Mouse (Mus musculus): ENCODE data around the gene Prg2. TPM values are rescaled to one million over a fixed set of nuclear protein-coding genes. Genes with fewer than 3 reads are reported as not detected.

Prg2 gene
- polyA plus RNA-seq, 1 experiment from 2014 or later: 1.1 TPM

- Histone ChIP-seq H3K9ac (ENCODE audit: low read depth, low read length) (no peak overlapping the region), H3K4me1 (ENCODE audit: control insufficient read depth, insufficient read depth, low read length) (no peaks in the 10 kb centered on the region), H3K27me3 (ENCODE audit: control insufficient read depth, insufficient read depth, low read length) (no peaks in the 10 kb centered on the region), H3K4me2 (no peak overlapping the region), H3K27ac (ENCODE audit: low read depth, low read length) (no peak overlapping the region), H3K9me3 (replicated peaks; ENCODE audit: control insufficient read depth, low read length) (no peaks in the 10 kb centered on the region), H3K4me3 (ENCODE audit: low read depth, low read length) (no peak overlapping the region), H3K36me3 (ENCODE audit: control insufficient read depth, insufficient read depth, low read length) (no peaks in the 10 kb centered on the region)
- 87% methylated on average over 2 of the region's 2 CpGs for WGBS (ENCODE audit: insufficient replicate concordance)
- no peak for ATAC-seq (replicated peaks; ENCODE audit: insufficient number of reproducible peaks, low FRiP score, low TSS enrichment)
Measured at GRCm38 (mm10) chr2:84975580-84975979, 4.7 kb upstream of the Prg2 start.

GRCm38 (mm10) chr2:84987930-84988329 lies 7.7 kb downstream of the Prg2 start, which contains the start of gene Prg3:
TSS of gene Prg3 (plus strand) at chr2:84988215.
- Histone ChIP-seq H3K27me3 (ENCODE audit: control insufficient read depth, insufficient read depth, low read length) (no peaks in the 10 kb centered on the region), H3K4me3 (ENCODE audit: low read depth, low read length) (no peak within 1 kb of the TSS), H3K36me3 (ENCODE audit: control insufficient read depth, insufficient read depth, low read length) (no peaks in the 10 kb centered on the region), H3K27ac (ENCODE audit: low read depth, low read length) (no peak within 1 kb of the TSS), H3K4me2 (no peak within 1 kb of the TSS), H3K9me3 (replicated peaks; ENCODE audit: control insufficient read depth, low read length) (no peaks in the 10 kb centered on the region), H3K9ac (ENCODE audit: low read depth, low read length) (no peak within 1 kb of the TSS), H3K4me1 (ENCODE audit: control insufficient read depth, insufficient read depth, low read length) (no peaks in the 10 kb centered on the region)
- WGBS (ENCODE audit: insufficient replicate concordance): 63% methylated on average over 1 of the region's 1 CpGs
- no peak for ATAC-seq (replicated peaks; ENCODE audit: insufficient number of reproducible peaks, low FRiP score, low TSS enrichment)

DNA sequence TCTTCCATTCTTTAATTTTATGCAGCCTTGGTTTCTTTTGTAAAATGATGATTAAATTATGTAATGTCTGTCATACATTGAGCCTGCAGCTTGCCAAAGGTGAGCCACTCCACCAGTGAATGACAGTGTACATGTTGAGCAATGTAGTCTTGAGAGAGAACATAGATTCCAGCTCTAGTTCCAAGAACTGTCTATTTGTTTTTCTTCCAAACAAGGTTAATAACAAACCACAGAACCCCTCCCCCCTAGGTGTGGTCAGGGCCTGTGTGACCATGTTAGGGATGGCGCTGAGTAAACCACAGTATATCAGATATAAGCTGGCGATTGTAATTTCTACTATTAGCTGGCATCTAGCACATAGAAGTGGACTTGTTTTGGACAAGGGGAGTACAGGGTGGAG lies 16.1 kb downstream of the Prg2 start:
- H3K36me3 ChIP-seq (ENCODE audit: control insufficient read depth, insufficient read depth, low read length): no peaks in the 10 kb centered on the region
- H3K4me2 ChIP-seq: no peak overlapping the region
- 85% methylated on average over 2 of the region's 2 CpGs for WGBS (ENCODE audit: insufficient replicate concordance)
- no peak overlapping the region for H3K4me3 ChIP-seq (ENCODE audit: low read depth, low read length)
- ATAC-seq (replicated peaks; ENCODE audit: insufficient number of reproducible peaks, low FRiP score, low TSS enrichment): no peak
- H3K27me3 ChIP-seq (ENCODE audit: control insufficient read depth, insufficient read depth, low read length): no peaks in the 10 kb centered on the region
- no peak overlapping the region for H3K27ac ChIP-seq (ENCODE audit: low read depth, low read length)
- no peaks in the 10 kb centered on the region for H3K9me3 ChIP-seq (replicated peaks; ENCODE audit: control insufficient read depth, low read length)
- H3K9ac ChIP-seq (ENCODE audit: low read depth, low read length): no peak overlapping the region
- H3K4me1 ChIP-seq (ENCODE audit: control insufficient read depth, insufficient read depth, low read length): no peaks in the 10 kb centered on the region

GRCm38 (mm10) chr2:84999486-85000181 lies 19.4 kb downstream of the Prg2 start:
- WGBS (ENCODE audit: insufficient replicate concordance): 57% methylated on average over 3 of the region's 3 CpGs
- Histone ChIP-seq H3K4me3 (ENCODE audit: low read depth, low read length) (no peak overlapping the region), H3K36me3 (ENCODE audit: control insufficient read depth, insufficient read depth, low read length) (no peaks in the 10 kb centered on the region), H3K4me2 (no peak overlapping the region), H3K9ac (ENCODE audit: low read depth, low read length) (no peak overlapping the region), H3K27ac (ENCODE audit: low read depth, low read length) (no peak overlapping the region), H3K9me3 (replicated peaks; ENCODE audit: control insufficient read depth, low read length) (no peaks in the 10 kb centered on the region), H3K27me3 (ENCODE audit: control insufficient read depth, insufficient read depth, low read length) (no peaks in the 10 kb centered on the region), H3K4me1 (ENCODE audit: control insufficient read depth, insufficient read depth, low read length) (peaks cover 6% of the 10 kb centered on the region; the same call in 1 of the 2 replicates)
- no peak for ATAC-seq (replicated peaks; ENCODE audit: insufficient number of reproducible peaks, low FRiP score, low TSS enrichment)

DNA sequence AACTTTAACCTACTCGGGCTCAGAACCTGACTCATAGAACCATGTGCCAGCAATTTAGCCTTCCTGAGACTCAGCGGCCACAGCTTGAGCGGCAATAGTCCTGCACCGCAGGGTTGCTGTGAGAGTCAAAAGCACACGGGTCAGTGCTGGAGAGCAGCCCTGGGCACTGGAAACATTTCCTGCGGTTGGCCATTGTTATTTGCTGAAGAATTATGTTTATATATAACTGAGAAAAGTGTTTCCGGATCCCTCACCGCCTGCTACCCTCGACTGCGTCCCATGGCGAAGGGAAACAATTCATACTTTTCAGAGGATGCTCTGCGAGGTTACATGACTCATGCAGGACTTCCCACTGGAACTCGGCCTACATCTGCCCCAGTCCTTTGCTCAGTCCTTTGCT lies 21.2 kb downstream of the Prg2 start:
- no peaks in the 10 kb centered on the region for H3K36me3 ChIP-seq (ENCODE audit: control insufficient read depth, insufficient read depth, low read length)
- no peak overlapping the region for H3K4me2 ChIP-seq
- no peak overlapping the region for H3K27ac ChIP-seq (ENCODE audit: low read depth, low read length)
- no peaks in the 10 kb centered on the region for H3K27me3 ChIP-seq (ENCODE audit: control insufficient read depth, insufficient read depth, low read length)
- ATAC-seq (replicated peaks; ENCODE audit: insufficient number of reproducible peaks, low FRiP score, low TSS enrichment): no peak
- H3K4me1 ChIP-seq (ENCODE audit: control insufficient read depth, insufficient read depth, low read length): peaks cover 6% of the 10 kb centered on the region; the same call in 1 of the 2 replicates
- no peak overlapping the region for H3K4me3 ChIP-seq (ENCODE audit: low read depth, low read length)
- no peak overlapping the region for H3K9ac ChIP-seq (ENCODE audit: low read depth, low read length)
- no peaks in the 10 kb centered on the region for H3K9me3 ChIP-seq (replicated peaks; ENCODE audit: control insufficient read depth, low read length)
- WGBS (ENCODE audit: insufficient replicate concordance): 85% methylated on average over 13 of the region's 13 CpGs

DNA sequence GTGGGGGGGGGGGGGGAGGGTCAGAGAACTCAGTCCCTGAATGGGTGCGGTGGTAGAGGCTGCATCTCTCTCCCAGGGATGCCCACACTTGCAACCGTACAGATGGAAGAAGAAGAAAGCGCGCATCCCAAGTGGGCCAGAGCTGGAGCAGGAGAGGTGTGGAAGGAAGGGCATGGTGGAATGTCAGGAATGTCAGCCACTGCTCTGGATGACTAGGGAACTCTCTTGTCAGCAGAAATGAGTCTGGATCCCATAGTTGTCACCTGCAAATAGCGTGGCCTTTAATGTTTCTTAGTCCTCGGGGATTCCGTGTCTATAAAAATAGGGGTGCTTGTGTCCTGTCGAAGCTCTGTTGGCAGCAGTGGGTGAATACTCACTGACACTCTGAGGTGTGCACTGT lies 22.3 kb downstream of the Prg2 start:
- 38% methylated on average over 8 of the region's 8 CpGs for WGBS (ENCODE audit: insufficient replicate concordance)
- H3K9me3 ChIP-seq (replicated peaks; ENCODE audit: control insufficient read depth, low read length): no peaks in the 10 kb centered on the region
- H3K4me1 ChIP-seq (ENCODE audit: control insufficient read depth, insufficient read depth, low read length): peaks cover 6% of the 10 kb centered on the region; the same call in 1 of the 2 replicates
- no peaks in the 10 kb centered on the region for H3K36me3 ChIP-seq (ENCODE audit: control insufficient read depth, insufficient read depth, low read length)
- no peak overlapping the region for H3K9ac ChIP-seq (ENCODE audit: low read depth, low read length)
- H3K4me3 ChIP-seq (ENCODE audit: low read depth, low read length): no peak overlapping the region
- H3K4me2 ChIP-seq: no peak overlapping the region
- H3K27me3 ChIP-seq (ENCODE audit: control insufficient read depth, insufficient read depth, low read length): no peaks in the 10 kb centered on the region
- no peak overlapping the region for H3K27ac ChIP-seq (ENCODE audit: low read depth, low read length)
- ATAC-seq (replicated peaks; ENCODE audit: insufficient number of reproducible peaks, low FRiP score, low TSS enrichment): peak; percentile 28; the same call in 1 of the 2 replicates

DNA sequence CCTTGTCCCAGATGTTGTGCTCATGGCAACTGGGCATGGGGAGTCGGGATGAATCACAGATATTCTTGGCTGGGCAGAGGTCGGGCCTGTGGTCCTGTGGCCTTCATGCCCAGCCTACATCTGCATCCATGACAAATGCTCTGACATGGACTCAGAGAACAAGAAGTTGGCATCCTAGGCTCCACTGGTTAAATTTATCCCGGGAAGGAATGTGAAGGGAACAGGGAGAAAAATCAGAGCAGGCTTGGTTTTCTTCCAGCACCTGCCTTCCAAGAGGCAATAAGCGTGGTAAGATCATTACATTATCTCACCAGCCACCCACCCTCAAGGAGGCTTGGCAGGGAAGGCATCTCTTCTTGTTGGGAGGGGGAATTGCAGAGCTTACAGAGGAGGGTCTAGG lies 24.1 kb downstream of the Prg2 start:
- no peak overlapping the region for H3K4me3 ChIP-seq (ENCODE audit: low read depth, low read length)
- no peak overlapping the region for H3K9ac ChIP-seq (ENCODE audit: low read depth, low read length)
- H3K27me3 ChIP-seq (ENCODE audit: control insufficient read depth, insufficient read depth, low read length): no peaks in the 10 kb centered on the region
- WGBS (ENCODE audit: insufficient replicate concordance): 71% methylated on average over 4 of the region's 4 CpGs
- H3K4me2 ChIP-seq: no peak overlapping the region
- no peaks in the 10 kb centered on the region for H3K9me3 ChIP-seq (replicated peaks; ENCODE audit: control insufficient read depth, low read length)
- no peaks in the 10 kb centered on the region for H3K36me3 ChIP-seq (ENCODE audit: control insufficient read depth, insufficient read depth, low read length)
- no peak overlapping the region for H3K27ac ChIP-seq (ENCODE audit: low read depth, low read length)
- ATAC-seq (replicated peaks; ENCODE audit: insufficient number of reproducible peaks, low FRiP score, low TSS enrichment): no peak
- H3K4me1 ChIP-seq (ENCODE audit: control insufficient read depth, insufficient read depth, low read length): peaks cover 6% of the 10 kb centered on the region; the same call in 1 of the 2 replicates

GRCm38 (mm10) chr2:85006600-85006999 lies 26.3 kb downstream of the Prg2 start:
- Histone ChIP-seq H3K9me3 (replicated peaks; ENCODE audit: control insufficient read depth, low read length) (no peaks in the 10 kb centered on the region), H3K27me3 (ENCODE audit: control insufficient read depth, insufficient read depth, low read length) (no peaks in the 10 kb centered on the region), H3K27ac (ENCODE audit: low read depth, low read length) (no peak overlapping the region), H3K36me3 (ENCODE audit: control insufficient read depth, insufficient read depth, low read length) (no peaks in the 10 kb centered on the region), H3K4me3 (ENCODE audit: low read depth, low read length) (no peak overlapping the region), H3K4me1 (ENCODE audit: control insufficient read depth, insufficient read depth, low read length) (peaks cover 19% of the 10 kb centered on the region), H3K4me2 (no peak overlapping the region), H3K9ac (ENCODE audit: low read depth, low read length) (no peak overlapping the region)
- no peak for ATAC-seq (replicated peaks; ENCODE audit: insufficient number of reproducible peaks, low FRiP score, low TSS enrichment)
- WGBS (ENCODE audit: insufficient replicate concordance): 56% methylated on average over 7 of the region's 7 CpGs

GRCm38 (mm10) chr2:85007729-85008128 lies 27.5 kb downstream of the Prg2 start:
- WGBS (ENCODE audit: insufficient replicate concordance): 28% methylated on average over 4 of the region's 4 CpGs
- peaks cover 31% of the 10 kb centered on the region for H3K4me1 ChIP-seq (ENCODE audit: control insufficient read depth, insufficient read depth, low read length)

More at GRCm38 (mm10) chr2:85007729-85008128, 27.5 kb downstream of the Prg2 start:
- Histone ChIP-seq H3K9me3 (replicated peaks; ENCODE audit: control insufficient read depth, low read length) (no peaks in the 10 kb centered on the region), H3K36me3 (ENCODE audit: control insufficient read depth, insufficient read depth, low read length) (no peaks in the 10 kb centered on the region), H3K4me2 (no peak overlapping the region), H3K27me3 (ENCODE audit: control insufficient read depth, insufficient read depth, low read length) (no peaks in the 10 kb centered on the region), H3K4me3 (ENCODE audit: low read depth, low read length) (no peak overlapping the region), H3K27ac (ENCODE audit: low read depth, low read length) (no peak overlapping the region), H3K9ac (ENCODE audit: low read depth, low read length) (no peak overlapping the region)
- no peak for ATAC-seq (replicated peaks; ENCODE audit: insufficient number of reproducible peaks, low FRiP score, low TSS enrichment)
